Mouse (Mus musculus): ENCODE data around the gene Vmn1r208. TPM values are rescaled to one million over a fixed set of nuclear protein-coding genes. Genes with fewer than 3 reads are reported as not detected.
"Not testable (repeated sequence)": the region's sequence is repeated elsewhere in the genome, so short reads cannot be mapped to it uniquely, and the experiment has no call there.

Vmn1r208 gene
- not detected in 2 replicates for polyA plus RNA-seq (2015; fragmentation: Nextera tagmentation; extraction: Ambion mirVana)

GRCm38 (mm10) chr13:22777300-22777699 lies at the start of gene Vmn1r208:
Gene Vmn1r208 (minus strand): TSS chr13:22777400.
- not testable (repeated sequence) for H3K9me3 ChIP-seq (ENCODE audit: control insufficient read depth); H3K9ac ChIP-seq (ENCODE audit: low read depth, low read length); H3K27ac ChIP-seq (ENCODE audit: low read depth, low read length); H3K27me3 ChIP-seq (replicated peaks; ENCODE audit: control insufficient read depth, insufficient read depth, low read length); H3K4me3 ChIP-seq (ENCODE audit: low read depth, low read length); H3K4me2 ChIP-seq (replicated peaks; ENCODE audit: low read depth); H3K36me3 ChIP-seq (ENCODE audit: control insufficient read depth, insufficient read depth); H3K4me1 ChIP-seq (replicated peaks; ENCODE audit: control insufficient read depth, insufficient read depth, low read length); ATAC-seq
- no CpG with 5 or more reads among the region's 7 CpGs for WGBS

DNA sequence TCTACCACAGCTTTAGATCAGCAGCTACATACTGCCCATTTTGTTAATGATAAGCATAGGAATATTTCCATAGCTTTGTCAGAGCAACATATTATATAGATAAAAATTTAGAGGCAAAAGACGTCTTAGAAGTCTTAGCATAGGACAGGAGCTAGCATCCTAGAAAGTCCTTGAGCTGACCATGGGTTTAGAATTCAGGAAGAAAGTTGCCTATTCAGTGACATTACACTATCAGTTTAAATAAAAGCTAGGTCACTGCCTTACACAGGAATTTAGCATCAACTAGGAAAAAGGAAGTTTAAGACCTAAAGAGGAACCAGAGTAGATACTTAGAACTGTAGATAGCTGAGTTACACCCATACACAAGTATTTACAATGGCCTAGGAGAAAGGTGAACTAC lies 44.4 kb upstream of the Vmn1r208 start:
- H3K36me3 ChIP-seq (ENCODE audit: control insufficient read depth, insufficient read depth); H3K9ac ChIP-seq (ENCODE audit: low read depth, low read length); H3K4me3 ChIP-seq (ENCODE audit: low read depth, low read length); H3K4me2 ChIP-seq (replicated peaks; ENCODE audit: low read depth); H3K27ac ChIP-seq (ENCODE audit: low read depth, low read length); H3K4me1 ChIP-seq (replicated peaks; ENCODE audit: control insufficient read depth, insufficient read depth, low read length); ATAC-seq; H3K9me3 ChIP-seq (ENCODE audit: control insufficient read depth); H3K27me3 ChIP-seq (replicated peaks; ENCODE audit: control insufficient read depth, insufficient read depth, low read length): not testable (repeated sequence)
- 76% methylated on average over 1 of the region's 1 CpGs for WGBS

- not testable (repeated sequence) for ATAC-seq; H3K4me3 ChIP-seq (ENCODE audit: low read depth, low read length); H3K9ac ChIP-seq (ENCODE audit: low read depth, low read length); H3K4me1 ChIP-seq (replicated peaks; ENCODE audit: control insufficient read depth, insufficient read depth, low read length); H3K27ac ChIP-seq (ENCODE audit: low read depth, low read length); H3K36me3 ChIP-seq (ENCODE audit: control insufficient read depth, insufficient read depth); H3K27me3 ChIP-seq (replicated peaks; ENCODE audit: control insufficient read depth, insufficient read depth, low read length); H3K9me3 ChIP-seq (ENCODE audit: control insufficient read depth); H3K4me2 ChIP-seq (replicated peaks; ENCODE audit: low read depth)
Observed at GRCm38 (mm10) chr13:22809582-22809981, 32.4 kb upstream of the Vmn1r208 start, which contains the start of gene Vmn1r209. Gene Vmn1r209 (minus strand): TSS chr13:22809682.

GRCm38 (mm10) chr13:22788096-22788495 lies 10.9 kb upstream of the Vmn1r208 start:
- H3K9me3 ChIP-seq (ENCODE audit: control insufficient read depth); ATAC-seq; H3K36me3 ChIP-seq (ENCODE audit: control insufficient read depth, insufficient read depth); H3K4me1 ChIP-seq (replicated peaks; ENCODE audit: control insufficient read depth, insufficient read depth, low read length); H3K4me3 ChIP-seq (ENCODE audit: low read depth, low read length); H3K27ac ChIP-seq (ENCODE audit: low read depth, low read length); H3K4me2 ChIP-seq (replicated peaks; ENCODE audit: low read depth); H3K9ac ChIP-seq (ENCODE audit: low read depth, low read length); H3K27me3 ChIP-seq (replicated peaks; ENCODE audit: control insufficient read depth, insufficient read depth, low read length): not testable (repeated sequence)
- WGBS: 74% methylated on average over 3 of the region's 3 CpGs

DNA sequence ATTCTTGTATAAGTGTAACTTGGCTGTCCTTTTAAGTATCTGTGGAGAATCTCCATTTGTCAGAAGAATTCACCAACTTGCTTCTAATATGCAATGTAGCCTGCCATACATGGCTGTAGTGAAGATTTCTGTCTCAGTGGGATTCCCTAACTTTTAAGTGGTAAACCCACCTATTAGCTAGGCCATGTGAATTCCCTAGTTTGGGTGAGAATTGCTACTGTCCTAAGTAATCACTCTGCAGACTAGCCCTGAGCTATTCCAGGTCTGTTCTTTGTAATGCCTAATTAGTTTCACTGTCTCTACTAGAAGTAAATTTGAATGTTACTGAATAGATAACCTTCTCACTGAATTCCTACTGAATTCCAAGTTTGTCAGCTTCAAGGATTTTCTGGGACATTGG lies 7.0 kb upstream of the Vmn1r208 start:
- not testable (repeated sequence) for H3K36me3 ChIP-seq (ENCODE audit: control insufficient read depth, insufficient read depth); H3K4me3 ChIP-seq (ENCODE audit: low read depth, low read length); H3K9ac ChIP-seq (ENCODE audit: low read depth, low read length); H3K27ac ChIP-seq (ENCODE audit: low read depth, low read length); H3K4me2 ChIP-seq (replicated peaks; ENCODE audit: low read depth); H3K27me3 ChIP-seq (replicated peaks; ENCODE audit: control insufficient read depth, insufficient read depth, low read length); H3K4me1 ChIP-seq (replicated peaks; ENCODE audit: control insufficient read depth, insufficient read depth, low read length); H3K9me3 ChIP-seq (ENCODE audit: control insufficient read depth); ATAC-seq

GRCm38 (mm10) chr13:22771592-22771991 lies 5.6 kb downstream of the Vmn1r208 start:
- not testable (repeated sequence) for H3K27ac ChIP-seq (ENCODE audit: low read depth, low read length); H3K9ac ChIP-seq (ENCODE audit: low read depth, low read length); H3K4me1 ChIP-seq (replicated peaks; ENCODE audit: control insufficient read depth, insufficient read depth, low read length); H3K9me3 ChIP-seq (ENCODE audit: control insufficient read depth); H3K36me3 ChIP-seq (ENCODE audit: control insufficient read depth, insufficient read depth); H3K4me3 ChIP-seq (ENCODE audit: low read depth, low read length); ATAC-seq; H3K27me3 ChIP-seq (replicated peaks; ENCODE audit: control insufficient read depth, insufficient read depth, low read length); H3K4me2 ChIP-seq (replicated peaks; ENCODE audit: low read depth)
- 70% methylated on average over 1 of the region's 2 CpGs for WGBS

DNA sequence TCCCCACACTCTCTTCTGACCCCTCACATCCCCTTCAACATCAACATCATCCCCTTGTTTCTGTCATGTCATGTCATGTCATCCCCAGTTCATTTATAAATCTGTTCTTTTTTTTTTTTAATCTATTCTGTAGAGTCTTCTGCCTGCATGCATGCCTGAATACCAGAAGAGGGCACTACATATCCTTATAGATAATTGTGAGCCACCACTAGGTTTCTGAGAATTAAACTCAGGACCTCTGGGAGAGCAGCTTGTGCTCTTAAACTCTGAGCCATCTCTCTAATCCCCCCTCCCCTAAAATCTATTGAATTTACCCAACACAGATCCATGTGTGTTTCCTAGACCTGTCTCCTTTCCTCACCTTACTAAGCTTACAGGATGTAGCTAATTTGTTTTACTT lies 29.7 kb downstream of the Vmn1r208 start:
- no peak for ATAC-seq
- no peak overlapping the region for H3K27ac ChIP-seq (ENCODE audit: low read depth, low read length)
- no peak overlapping the region for H3K4me3 ChIP-seq (ENCODE audit: low read depth, low read length)
- TF ChIP-seq CTCF (IDR thresholded peaks at IDR 0.05; ENCODE audit: low read depth): peak; percentile 44
- no peak overlapping the region for H3K9ac ChIP-seq (ENCODE audit: low read depth, low read length)
- H3K27me3 ChIP-seq (replicated peaks; ENCODE audit: control insufficient read depth, insufficient read depth, low read length): no peaks in the 10 kb centered on the region
- no peaks in the 10 kb centered on the region for H3K4me1 ChIP-seq (replicated peaks; ENCODE audit: control insufficient read depth, insufficient read depth, low read length)
- no peaks in the 10 kb centered on the region for H3K36me3 ChIP-seq (ENCODE audit: control insufficient read depth, insufficient read depth)
- H3K9me3 ChIP-seq (ENCODE audit: control insufficient read depth): no peaks in the 10 kb centered on the region
- no peak overlapping the region for H3K4me2 ChIP-seq (replicated peaks; ENCODE audit: low read depth)

DNA sequence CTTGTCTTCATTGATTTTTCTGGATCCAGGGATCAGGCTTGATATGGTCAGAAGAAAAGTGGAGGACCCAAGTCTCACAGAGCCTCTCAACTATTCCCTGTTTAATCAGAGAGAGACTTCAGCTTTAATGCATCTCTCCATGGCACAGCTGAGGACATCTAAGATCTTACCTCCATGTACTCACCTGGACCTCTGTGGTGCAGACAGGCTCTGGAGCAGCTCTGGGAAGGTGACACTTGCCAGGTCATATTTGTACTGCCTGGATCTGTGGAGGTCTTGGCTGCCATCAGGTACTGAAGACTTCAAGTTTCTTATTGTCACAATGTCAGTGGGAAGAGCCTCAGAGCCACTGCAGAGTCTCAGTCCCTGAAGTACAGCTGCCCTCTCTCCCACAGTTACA lies 47.7 kb downstream of the Vmn1r208 start, which contains the start of gene Vmn1r207-ps:
Vmn1r207-ps (minus strand) TSS at position 101 of the 400 bp plus-strand sequence.
- H3K36me3 ChIP-seq (ENCODE audit: control insufficient read depth, insufficient read depth); H3K27me3 ChIP-seq (replicated peaks; ENCODE audit: control insufficient read depth, insufficient read depth, low read length); H3K9me3 ChIP-seq (ENCODE audit: control insufficient read depth); H3K4me1 ChIP-seq (replicated peaks; ENCODE audit: control insufficient read depth, insufficient read depth, low read length); H3K27ac ChIP-seq (ENCODE audit: low read depth, low read length); H3K9ac ChIP-seq (ENCODE audit: low read depth, low read length); H3K4me3 ChIP-seq (ENCODE audit: low read depth, low read length); ATAC-seq; H3K4me2 ChIP-seq (replicated peaks; ENCODE audit: low read depth): not testable (repeated sequence)

All from intestine, postnatal 0 days (tissue).